ENCODE assay signal across 24 mouse cellular contexts in genomic region chr16:37901318-37901717, GRCm38 (mm10). TPM values are rescaled to one million over a fixed set of nuclear protein-coding genes. Genes with fewer than 3 reads are reported as not detected.
DNase-seq lines count a peak whose midpoint lies in the region; ATAC-seq and TF ChIP-seq lines count a peak whose summit lies in the region.
"Had no signal": no experiment of that assay in that cellular context is flagged by ENCODE, and none has a peak within 500 bp of the region (broad histone marks: within the 10 kb centered on the region; RNA-seq: fewer than 3 reads in every experiment).

No protein-coding gene starts in this region.

- peak overlapping the region; percentile 49; the same call in 1 of the 2 replicates for H3K27ac ChIP-seq in intestine, embryonic 15.5 days
- H3K27ac ChIP-seq in hindbrain, postnatal 0 days, result no peak overlapping the region
- H3K27ac ChIP-seq: embryonic facial prominence, embryonic 12.5 days; forebrain, embryonic 15.5 days; hindbrain, embryonic 14.5 days; limb, embryonic 13.5 days; liver, embryonic 14.5 days had no signal

- no peaks in the 10 kb centered on the region; the same call in 1 of the 2 replicates for H3K4me1 ChIP-seq in intestine, embryonic 15.5 days (replicated peaks)
- H3K4me1 ChIP-seq in hindbrain, postnatal 0 days (ENCODE audit: insufficient read depth, low read length), result no peaks in the 10 kb centered on the region
- H3K4me1 ChIP-seq: embryonic facial prominence, embryonic 12.5 days; forebrain, embryonic 15.5 days had no signal

- no peak overlapping the region for H3K4me3 ChIP-seq in intestine, embryonic 15.5 days (replicated peaks)
- H3K4me3 ChIP-seq in hindbrain, postnatal 0 days (ENCODE audit: low read length), result no peak overlapping the region
- H3K4me3 ChIP-seq: embryonic facial prominence, embryonic 12.5 days; erythroblast, embryonic 14.5 days; forebrain, embryonic 15.5 days; limb, embryonic 13.5 days had no signal

- intact Hi-C loops in gastrocnemius, postnatal 14 days (cut with DNase I; ENCODE audit: low total_unique reads), result no loop called here

- no peak overlapping the region for H3K4me2 ChIP-seq in intestine, embryonic 15.5 days (replicated peaks)
- H3K4me2 ChIP-seq in hindbrain, postnatal 0 days (ENCODE audit: low read depth, low read length), result no peak overlapping the region
- H3K4me2 ChIP-seq: embryonic facial prominence, embryonic 12.5 days; forebrain, embryonic 15.5 days; heart, embryonic 11.5 days; hindbrain, embryonic 14.5 days; limb, embryonic 13.5 days; midbrain, embryonic 11.5 days had no signal

- peak; percentile 26 for DNase-seq in R1 (ENCODE audit: low read depth, low spot score)
- peak; percentile 85 for DNase-seq in kidney, adult 9 months
- peak; percentile 55 to 84 for DNase-seq in kidney, postnatal 25 days
- DNase-seq in hindbrain, postnatal 0 days (ENCODE audit: low spot score), result no peak
- DNase-seq in gastrocnemius, postnatal 14 days, result no peak
- no peak for DNase-seq in urinary bladder, postnatal 14 days (ENCODE audit: low spot score)
- DNase-seq: cerebellum, adult 18-20 months; gastrocnemius, postnatal 36 days; heart, postnatal 10 days; retina, postnatal 1 day; thymus, postnatal 14 days had no signal

- TF ChIP-seq CTCF in hindbrain, postnatal 0 days (IDR thresholded peaks at IDR 0.05; ENCODE audit: low read depth), result no peak

- 36% methylated on average over 11 of the region's 11 CpGs for WGBS in intestine, embryonic 15.5 days
- 53% methylated on average over 11 of the region's 11 CpGs for WGBS in hindbrain, postnatal 0 days

- no peaks in the 10 kb centered on the region for H3K9me3 ChIP-seq in intestine, embryonic 15.5 days
- H3K9me3 ChIP-seq in hindbrain, postnatal 0 days (ENCODE audit: low read length), result no peaks in the 10 kb centered on the region
- H3K9me3 ChIP-seq: embryonic facial prominence, embryonic 12.5 days; forebrain, embryonic 15.5 days; limb, embryonic 13.5 days had no signal

- ATAC-seq in intestine, embryonic 15.5 days, result peak; percentile 96
- no peak for ATAC-seq in hindbrain, postnatal 0 days
- ATAC-seq: activated CD4-positive, CD25-positive, alpha-beta regulatory T cell, adult 4 months; forebrain, embryonic 15.5 days; lung, postnatal 0 days had no signal

- H3K9ac ChIP-seq in intestine, embryonic 15.5 days, result no peak overlapping the region
- H3K9ac ChIP-seq in hindbrain, postnatal 0 days (replicated peaks; ENCODE audit: low read length), result no peak overlapping the region
- H3K9ac ChIP-seq: embryonic facial prominence, embryonic 12.5 days; forebrain, embryonic 15.5 days; hindbrain, embryonic 14.5 days; limb, embryonic 13.5 days; liver, embryonic 14.5 days had no signal

- H3K27me3 ChIP-seq in intestine, embryonic 15.5 days (replicated peaks), result no peaks in the 10 kb centered on the region
- no peaks in the 10 kb centered on the region for H3K27me3 ChIP-seq in hindbrain, postnatal 0 days (ENCODE audit: insufficient read depth, low read length)
- H3K27me3 ChIP-seq: embryonic facial prominence, embryonic 12.5 days; forebrain, embryonic 15.5 days; limb, embryonic 13.5 days had no signal

- no peaks in the 10 kb centered on the region for H3K36me3 ChIP-seq in intestine, embryonic 15.5 days
- H3K36me3 ChIP-seq in hindbrain, postnatal 0 days (ENCODE audit: insufficient read depth, low read length), result no peaks in the 10 kb centered on the region
- H3K36me3 ChIP-seq: embryonic facial prominence, embryonic 12.5 days; forebrain, embryonic 15.5 days; limb, embryonic 13.5 days had no signal

RNA-seq across cellular contexts. Expression of gene Gpr156, which starts 15.0 kb away (rescaled TPM):
- 0.11 and 0.23 TPM in 2 replicates for polyA plus RNA-seq in intestine, embryonic 15.5 days (2015; fragmentation: Nextera tagmentation; extraction: Ambion mirVana)
- total RNA-seq in hindbrain, postnatal 0 days (2014; rRNA removed), result 3.2 and 4.3 TPM in 2 replicates
- 1.9 and 2.4 TPM in 2 replicates for polyA plus RNA-seq in hindbrain, postnatal 0 days (2015; fragmentation: Nextera tagmentation; extraction: Ambion mirVana)
- under 1 TPM; 0.22 to 0.59 TPM for total RNA-seq in gastrocnemius, postnatal 14 days (2021)
- total RNA-seq: common myeloid progenitor, adult 5-6 weeks had no signal
- polyA plus RNA-seq: activated CD4-positive, CD25-positive, alpha-beta regulatory T cell, adult 4 months; erythroblast, embryonic 14.5 days had no signal

RNA-seq across cellular contexts. Expression of gene Lrrc58, which starts 33.1 kb away (rescaled TPM):
- 48.0 and 52.4 TPM in 2 replicates for polyA plus RNA-seq in intestine, embryonic 15.5 days (2015; fragmentation: Nextera tagmentation; extraction: Ambion mirVana)
- 91.1 and 101 TPM in 2 replicates for total RNA-seq in hindbrain, postnatal 0 days (2014; rRNA removed)
- polyA plus RNA-seq in hindbrain, postnatal 0 days (2015; fragmentation: Nextera tagmentation; extraction: Ambion mirVana), result 48.2 TPM in 2 replicates
- 10 to 100 TPM; 41.3 to 66.4 TPM for total RNA-seq in gastrocnemius, postnatal 14 days (2021)

RNA-seq across cellular contexts. Expression of gene Gm36028, which starts 40.4 kb away (rescaled TPM):
- 0.80 and 1.8 TPM in 2 replicates for polyA plus RNA-seq in intestine, embryonic 15.5 days (2015; fragmentation: Nextera tagmentation; extraction: Ambion mirVana)
- not detected in 2 replicates for total RNA-seq in hindbrain, postnatal 0 days (2014; rRNA removed)
- polyA plus RNA-seq in hindbrain, postnatal 0 days (2015; fragmentation: Nextera tagmentation; extraction: Ambion mirVana), result 0.18 and 0.21 TPM in 2 replicates
- total RNA-seq in gastrocnemius, postnatal 14 days (2021), result not detected
- total RNA-seq: gastrocnemius, postnatal 36 days had no signal
- polyA plus RNA-seq: activated CD4-positive, CD25-positive, alpha-beta regulatory T cell, adult 4 months; erythroblast, embryonic 14.5 days; hindbrain, embryonic 14.5 days; neural tube, embryonic 11.5 days had no signal

Comparison
In these comparisons a context has a peak if more than half of its experiments do, and no peak if none do; other contexts are left out.
1. DNase-seq: peak in R1 (single experiment), kidney, adult 9 months (single experiment) and kidney, postnatal 25 days (2 of 2); none in hindbrain, postnatal 0 days (single experiment), gastrocnemius, postnatal 14 days (single experiment) and urinary bladder, postnatal 14 days (single experiment).